Mouse (Mus musculus): ENCODE measurements around the gene Psma6. TPM values are rescaled to one million over a fixed set of nuclear protein-coding genes. Genes with fewer than 3 reads are reported as not detected.

Gene Psma6
- polyA plus RNA-seq, 1 experiment from 2014 or later = 352 TPM

GRCm38 (mm10) chr12:55440416-55440815, 56.4 kb downstream of the Psma6 start:
- no peaks in the 10 kb centered on the region for H3K9me3 ChIP-seq (replicated peaks; ENCODE audit: control insufficient read depth, low read length)
- H3K4me2 ChIP-seq (ENCODE audit: low read depth, low read length) = no peak overlapping the region
- no peak for ATAC-seq (replicated peaks; ENCODE audit: extremely low read depth, insufficient read depth, low FRiP score)
- H3K27ac ChIP-seq (ENCODE audit: low read length) = no peak overlapping the region
- no peaks in the 10 kb centered on the region for H3K36me3 ChIP-seq (ENCODE audit: control insufficient read depth, insufficient read depth)
- 87% methylated on average over 5 of the region's 5 CpGs for WGBS
- H3K4me1 ChIP-seq (ENCODE audit: control insufficient read depth, insufficient read depth, low read length) = peaks cover 34% of the 10 kb centered on the region
- no peak overlapping the region for H3K9ac ChIP-seq (ENCODE audit: low read length)
- H3K4me3 ChIP-seq (ENCODE audit: low read length) = no peak overlapping the region
- no peaks in the 10 kb centered on the region for H3K27me3 ChIP-seq (ENCODE audit: control insufficient read depth, insufficient read depth, low read length)

GRCm38 (mm10) chr12:55442245-55442644, 58.2 kb downstream of the Psma6 start:
- Histone ChIP-seq H3K4me3 (ENCODE audit: low read length) (no peak overlapping the region), H3K27ac (ENCODE audit: low read length) (peak overlapping the region; percentile 91), H3K36me3 (ENCODE audit: control insufficient read depth, insufficient read depth) (no peaks in the 10 kb centered on the region), H3K9ac (ENCODE audit: low read length) (no peak overlapping the region), H3K4me1 (ENCODE audit: control insufficient read depth, insufficient read depth, low read length) (peaks cover 46% of the 10 kb centered on the region), H3K27me3 (ENCODE audit: control insufficient read depth, insufficient read depth, low read length) (no peaks in the 10 kb centered on the region), H3K4me2 (ENCODE audit: low read depth, low read length) (no peak overlapping the region), H3K9me3 (replicated peaks; ENCODE audit: control insufficient read depth, low read length) (no peaks in the 10 kb centered on the region)
- ATAC-seq (replicated peaks; ENCODE audit: extremely low read depth, insufficient read depth, low FRiP score) = no peak
- 96% methylated on average over 1 of the region's 1 CpGs for WGBS

- ATAC-seq (replicated peaks; ENCODE audit: extremely low read depth, insufficient read depth, low FRiP score) = peak; percentile 62
- Histone ChIP-seq H3K27ac (ENCODE audit: low read length) (peak overlapping the region; percentile 91), H3K4me1 (ENCODE audit: control insufficient read depth, insufficient read depth, low read length) (peaks cover 52% of the 10 kb centered on the region), H3K27me3 (ENCODE audit: control insufficient read depth, insufficient read depth, low read length) (no peaks in the 10 kb centered on the region), H3K4me2 (ENCODE audit: low read depth, low read length) (0 out of 2 replicates have a peak overlapping the region, but pooled peaks have one; percentile 3), H3K36me3 (ENCODE audit: control insufficient read depth, insufficient read depth) (no peaks in the 10 kb centered on the region), H3K9ac (ENCODE audit: low read length) (peak overlapping the region; percentile 36), H3K4me3 (ENCODE audit: low read length) (no peak overlapping the region), H3K9me3 (replicated peaks; ENCODE audit: control insufficient read depth, low read length) (no peaks in the 10 kb centered on the region)
- 50% methylated on average over 9 of the region's 9 CpGs for WGBS
These were observed 59.1 kb downstream of the Psma6 start for GRCm38 (mm10) chr12:55442861-55443850.

GRCm38 (mm10) chr12:55444031-55444451, 60.0 kb downstream of the Psma6 start:
- H3K9ac ChIP-seq (ENCODE audit: low read length) = no peak overlapping the region
- H3K27ac ChIP-seq (ENCODE audit: low read length) = peak overlapping the region; percentile 91
- no peak for ATAC-seq (replicated peaks; ENCODE audit: extremely low read depth, insufficient read depth, low FRiP score)
- WGBS = 86% methylated on average over 4 of the region's 4 CpGs
- H3K27me3 ChIP-seq (ENCODE audit: control insufficient read depth, insufficient read depth, low read length) = no peaks in the 10 kb centered on the region
- H3K4me3 ChIP-seq (ENCODE audit: low read length) = no peak overlapping the region
- H3K4me2 ChIP-seq (ENCODE audit: low read depth, low read length) = 0 out of 2 replicates have a peak overlapping the region, but pooled peaks have one; percentile 3
- peaks cover 52% of the 10 kb centered on the region for H3K4me1 ChIP-seq (ENCODE audit: control insufficient read depth, insufficient read depth, low read length)
- H3K9me3 ChIP-seq (replicated peaks; ENCODE audit: control insufficient read depth, low read length) = no peaks in the 10 kb centered on the region
- no peaks in the 10 kb centered on the region for H3K36me3 ChIP-seq (ENCODE audit: control insufficient read depth, insufficient read depth)

GRCm38 (mm10) chr12:55445583-55445982, 61.6 kb downstream of the Psma6 start:
- Histone ChIP-seq H3K27ac (ENCODE audit: low read length) (peak overlapping the region; percentile 98), H3K4me2 (ENCODE audit: low read depth, low read length) (no peak overlapping the region), H3K9ac (ENCODE audit: low read length) (no peak overlapping the region), H3K4me3 (ENCODE audit: low read length) (no peak overlapping the region), H3K27me3 (ENCODE audit: control insufficient read depth, insufficient read depth, low read length) (no peaks in the 10 kb centered on the region), H3K36me3 (ENCODE audit: control insufficient read depth, insufficient read depth) (no peaks in the 10 kb centered on the region), H3K4me1 (ENCODE audit: control insufficient read depth, insufficient read depth, low read length) (peaks cover 57% of the 10 kb centered on the region), H3K9me3 (replicated peaks; ENCODE audit: control insufficient read depth, low read length) (no peaks in the 10 kb centered on the region)
- WGBS = 60% methylated on average over 4 of the region's 4 CpGs
- ATAC-seq (replicated peaks; ENCODE audit: extremely low read depth, insufficient read depth, low FRiP score) = no peak

- peaks cover 57% of the 10 kb centered on the region for H3K4me1 ChIP-seq (ENCODE audit: control insufficient read depth, insufficient read depth, low read length)
- 72% methylated on average over 4 of the region's 4 CpGs for WGBS
- H3K9me3 ChIP-seq (replicated peaks; ENCODE audit: control insufficient read depth, low read length) = no peaks in the 10 kb centered on the region
- H3K27me3 ChIP-seq (ENCODE audit: control insufficient read depth, insufficient read depth, low read length) = no peaks in the 10 kb centered on the region
- peak overlapping the region; percentile 98 for H3K27ac ChIP-seq (ENCODE audit: low read length)
- H3K9ac ChIP-seq (ENCODE audit: low read length) = peak overlapping the region; percentile 57
- no peak overlapping the region for H3K4me3 ChIP-seq (ENCODE audit: low read length)
- ATAC-seq (replicated peaks; ENCODE audit: extremely low read depth, insufficient read depth, low FRiP score) = no peak
- H3K36me3 ChIP-seq (ENCODE audit: control insufficient read depth, insufficient read depth) = no peaks in the 10 kb centered on the region
- H3K4me2 ChIP-seq (ENCODE audit: low read depth, low read length) = 0 out of 2 replicates have a peak overlapping the region, but pooled peaks have one; percentile 16
These were observed 62.3 kb downstream of the Psma6 start for GRCm38 (mm10) chr12:55446366-55446745.

GRCm38 (mm10) chr12:55446746-55447395, 62.8 kb downstream of the Psma6 start:
- WGBS = 4% methylated on average over 13 of the region's 13 CpGs
- H3K27ac ChIP-seq (ENCODE audit: low read length) = peak overlapping the region; percentile 98
- H3K4me1 ChIP-seq (ENCODE audit: control insufficient read depth, insufficient read depth, low read length) = peaks cover 57% of the 10 kb centered on the region
- peak; percentile 85 for ATAC-seq (replicated peaks; ENCODE audit: extremely low read depth, insufficient read depth, low FRiP score)
- peak overlapping the region; percentile 57 for H3K9ac ChIP-seq (ENCODE audit: low read length)
- peak overlapping the region; percentile 45 for H3K4me2 ChIP-seq (ENCODE audit: low read depth, low read length)
- H3K27me3 ChIP-seq (ENCODE audit: control insufficient read depth, insufficient read depth, low read length) = no peaks in the 10 kb centered on the region
- H3K4me3 ChIP-seq (ENCODE audit: low read length) = no peak overlapping the region
- H3K9me3 ChIP-seq (replicated peaks; ENCODE audit: control insufficient read depth, low read length) = no peaks in the 10 kb centered on the region
- H3K36me3 ChIP-seq (ENCODE audit: control insufficient read depth, insufficient read depth) = no peaks in the 10 kb centered on the region

GRCm38 (mm10) chr12:55447396-55447760, 63.4 kb downstream of the Psma6 start:
- Histone ChIP-seq H3K9me3 (replicated peaks; ENCODE audit: control insufficient read depth, low read length) (no peaks in the 10 kb centered on the region), H3K36me3 (ENCODE audit: control insufficient read depth, insufficient read depth) (no peaks in the 10 kb centered on the region), H3K4me2 (ENCODE audit: low read depth, low read length) (peak overlapping the region; percentile 45), H3K27ac (ENCODE audit: low read length) (peak overlapping the region; percentile 98), H3K27me3 (ENCODE audit: control insufficient read depth, insufficient read depth, low read length) (no peaks in the 10 kb centered on the region), H3K4me3 (ENCODE audit: low read length) (no peak overlapping the region), H3K4me1 (ENCODE audit: control insufficient read depth, insufficient read depth, low read length) (peaks cover 57% of the 10 kb centered on the region), H3K9ac (ENCODE audit: low read length) (peak overlapping the region; percentile 57)
- 59% methylated on average over 11 of the region's 11 CpGs for WGBS
- no peak for ATAC-seq (replicated peaks; ENCODE audit: extremely low read depth, insufficient read depth, low FRiP score)

- no peak overlapping the region for H3K4me3 ChIP-seq (ENCODE audit: low read length)
- no peaks in the 10 kb centered on the region for H3K36me3 ChIP-seq (ENCODE audit: control insufficient read depth, insufficient read depth)
- 64% methylated on average over 2 of the region's 2 CpGs for WGBS
- H3K27me3 ChIP-seq (ENCODE audit: control insufficient read depth, insufficient read depth, low read length) = no peaks in the 10 kb centered on the region
- H3K9ac ChIP-seq (ENCODE audit: low read length) = no peak overlapping the region
- ATAC-seq (replicated peaks; ENCODE audit: extremely low read depth, insufficient read depth, low FRiP score) = no peak
- peaks cover 52% of the 10 kb centered on the region for H3K4me1 ChIP-seq (ENCODE audit: control insufficient read depth, insufficient read depth, low read length)
- H3K4me2 ChIP-seq (ENCODE audit: low read depth, low read length) = no peak overlapping the region
- no peaks in the 10 kb centered on the region for H3K9me3 ChIP-seq (replicated peaks; ENCODE audit: control insufficient read depth, low read length)
- no peak overlapping the region for H3K27ac ChIP-seq (ENCODE audit: low read length)
These were observed 64.4 kb downstream of the Psma6 start for GRCm38 (mm10) chr12:55448457-55448856.

Data from heart, embryonic 16.5 days (tissue).